Mouse (Mus musculus): Measurements from ENCODE around the gene Dpp9. TPM values are rescaled to one million over a fixed set of nuclear protein-coding genes. Genes with fewer than 3 reads are reported as not detected.

Gene Dpp9
- total and polyA plus RNA-seq, 2 experiments from 2014 or later, result 19.5 to 21.9 TPM

GRCm38 (mm10) chr17:56162231-56162774 is 56.4 kb downstream of the Dpp9 start, which contains the start of gene Tnfaip8l1:
Gene Tnfaip8l1, plus strand, starts transcription at chr17:56162477.
- no peaks in the 10 kb centered on the region for H3K36me3 ChIP-seq (ENCODE audit: insufficient read depth)
- peaks cover 7% of the 10 kb centered on the region; the same call in 1 of the 2 replicates for H3K4me1 ChIP-seq (ENCODE audit: insufficient read depth)
- peak within 1 kb of the TSS; percentile 39 for H3K4me3 ChIP-seq (ENCODE audit: low read depth, low read length)
- DNase-seq (peak; percentile 94), ATAC-seq (peak; percentile 100)
- no peak within 1 kb of the TSS for H3K27ac ChIP-seq (ENCODE audit: low read depth, low read length)
- H3K4me2 ChIP-seq (ENCODE audit: low read depth), result peak within 1 kb of the TSS; percentile 81
- TF ChIP-seq CTCF (IDR thresholded peaks at IDR 0.05; ENCODE audit: low read depth), result no peak; the same call in 1 of the 2 replicates
- 3% methylated on average over 30 of the region's 30 CpGs for WGBS
- peak within 1 kb of the TSS; percentile 47 for H3K9ac ChIP-seq
- no peaks in the 10 kb centered on the region for H3K27me3 ChIP-seq (ENCODE audit: insufficient read depth, low read length)
- no peaks in the 10 kb centered on the region for H3K9me3 ChIP-seq (ENCODE audit: low read length)

- TF ChIP-seq CTCF (IDR thresholded peaks at IDR 0.05; ENCODE audit: low read depth), result peak; percentile 87
- H3K27me3 ChIP-seq (ENCODE audit: insufficient read depth, low read length), result no peaks in the 10 kb centered on the region
- peak; percentile 67 for DNase-seq
Observed at GRCm38 (mm10) chr17:56159729-56160128, 59.0 kb downstream of the Dpp9 start.

GRCm38 (mm10) chr17:56153643-56154042 is 65.1 kb downstream of the Dpp9 start:
- Histone ChIP-seq H3K4me3 (ENCODE audit: low read depth, low read length) (no peak overlapping the region), H3K4me2 (ENCODE audit: low read depth) (no peak overlapping the region), H3K9ac (no peak overlapping the region), H3K36me3 (ENCODE audit: insufficient read depth) (no peaks in the 10 kb centered on the region), H3K27ac (ENCODE audit: low read depth, low read length) (no peak overlapping the region), H3K4me1 (ENCODE audit: insufficient read depth) (no peaks in the 10 kb centered on the region), H3K27me3 (ENCODE audit: insufficient read depth, low read length) (peaks cover 5% of the 10 kb centered on the region; the same call in 1 of the 2 replicates), H3K9me3 (ENCODE audit: low read length) (no peaks in the 10 kb centered on the region)
- ATAC-seq (peak; percentile 38; the same call in 1 of the 2 replicates), DNase-seq (peak; percentile 36)
- no peak for TF ChIP-seq CTCF (IDR thresholded peaks at IDR 0.05; ENCODE audit: low read depth)
- WGBS, result 24% methylated on average over 9 of the region's 9 CpGs

More at GRCm38 (mm10) chr17:56159729-56160128, 59.0 kb downstream of the Dpp9 start:
- no peak for ATAC-seq
- H3K36me3 ChIP-seq (ENCODE audit: insufficient read depth), result no peaks in the 10 kb centered on the region
- H3K4me3 ChIP-seq (ENCODE audit: low read depth, low read length), result no peak overlapping the region
- no peak overlapping the region for H3K4me2 ChIP-seq (ENCODE audit: low read depth)
- H3K9me3 ChIP-seq (ENCODE audit: low read length), result no peaks in the 10 kb centered on the region
- no peak overlapping the region for H3K9ac ChIP-seq
- no peak overlapping the region for H3K27ac ChIP-seq (ENCODE audit: low read depth, low read length)
- H3K4me1 ChIP-seq (ENCODE audit: insufficient read depth), result peaks cover 7% of the 10 kb centered on the region; the same call in 1 of the 2 replicates
- 10% methylated on average over 9 of the region's 9 CpGs for WGBS

- Histone ChIP-seq H3K4me1 (ENCODE audit: insufficient read depth) (no peaks in the 10 kb centered on the region), H3K27me3 (ENCODE audit: insufficient read depth, low read length) (peaks cover 5% of the 10 kb centered on the region; the same call in 1 of the 2 replicates), H3K36me3 (ENCODE audit: insufficient read depth) (no peaks in the 10 kb centered on the region), H3K4me2 (ENCODE audit: low read depth) (no peak overlapping the region), H3K9ac (no peak overlapping the region), H3K4me3 (ENCODE audit: low read depth, low read length) (no peak overlapping the region), H3K9me3 (ENCODE audit: low read length) (no peaks in the 10 kb centered on the region), H3K27ac (ENCODE audit: low read depth, low read length) (no peak overlapping the region)
- no peak for DNase-seq
- ATAC-seq, result no peak
- TF ChIP-seq CTCF (IDR thresholded peaks at IDR 0.05; ENCODE audit: low read depth), result no peak
- 31% methylated on average over 2 of the region's 2 CpGs for WGBS
Observed at GRCm38 (mm10) chr17:56149897-56150296, 68.8 kb downstream of the Dpp9 start.

GRCm38 (mm10) chr17:56148790-56149618 is 69.7 kb downstream of the Dpp9 start:
- TF ChIP-seq CTCF (IDR thresholded peaks at IDR 0.05; ENCODE audit: low read depth), result no peak
- ATAC-seq, result peak; percentile 48
- WGBS, result 2% methylated on average over 30 of the region's 30 CpGs
- H3K4me2 ChIP-seq (ENCODE audit: low read depth), result peak overlapping the region; percentile 67
- H3K36me3 ChIP-seq (ENCODE audit: insufficient read depth), result no peaks in the 10 kb centered on the region
- no peak for DNase-seq
- no peaks in the 10 kb centered on the region for H3K4me1 ChIP-seq (ENCODE audit: insufficient read depth)
- H3K4me3 ChIP-seq (ENCODE audit: low read depth, low read length), result peak overlapping the region; percentile 32
- peak overlapping the region; percentile 54 for H3K9ac ChIP-seq
- H3K27ac ChIP-seq (ENCODE audit: low read depth, low read length), result no peak overlapping the region
- peaks cover 5% of the 10 kb centered on the region; the same call in 1 of the 2 replicates for H3K27me3 ChIP-seq (ENCODE audit: insufficient read depth, low read length)
- no peaks in the 10 kb centered on the region for H3K9me3 ChIP-seq (ENCODE audit: low read length)

GRCm38 (mm10) chr17:56148280-56148679 is 70.4 kb downstream of the Dpp9 start:
- no peak for TF ChIP-seq CTCF (IDR thresholded peaks at IDR 0.05; ENCODE audit: low read depth)
- peaks cover 5% of the 10 kb centered on the region; the same call in 1 of the 2 replicates for H3K27me3 ChIP-seq (ENCODE audit: insufficient read depth, low read length)
- 21% methylated on average over 9 of the region's 9 CpGs for WGBS
- no peaks in the 10 kb centered on the region for H3K36me3 ChIP-seq (ENCODE audit: insufficient read depth)
- no peak overlapping the region for H3K9ac ChIP-seq
- no peak for DNase-seq
- ATAC-seq, result no peak
- H3K27ac ChIP-seq (ENCODE audit: low read depth, low read length), result no peak overlapping the region
- H3K4me3 ChIP-seq (ENCODE audit: low read depth, low read length), result no peak overlapping the region
- no peaks in the 10 kb centered on the region for H3K9me3 ChIP-seq (ENCODE audit: low read length)
- no peaks in the 10 kb centered on the region for H3K4me1 ChIP-seq (ENCODE audit: insufficient read depth)
- H3K4me2 ChIP-seq (ENCODE audit: low read depth), result peak overlapping the region; percentile 67

- Histone ChIP-seq H3K36me3 (ENCODE audit: insufficient read depth) (no peaks in the 10 kb centered on the region), H3K9me3 (ENCODE audit: low read length) (no peaks in the 10 kb centered on the region), H3K9ac (no peak overlapping the region), H3K4me1 (ENCODE audit: insufficient read depth) (no peaks in the 10 kb centered on the region), H3K27ac (ENCODE audit: low read depth, low read length) (no peak overlapping the region), H3K27me3 (ENCODE audit: insufficient read depth, low read length) (peaks cover 5% of the 10 kb centered on the region; the same call in 1 of the 2 replicates), H3K4me2 (ENCODE audit: low read depth) (no peak overlapping the region), H3K4me3 (ENCODE audit: low read depth, low read length) (no peak overlapping the region)
- DNase-seq (no peak), ATAC-seq (no peak)
- TF ChIP-seq CTCF (IDR thresholded peaks at IDR 0.05; ENCODE audit: low read depth), result no peak
- WGBS, result 75% methylated on average over 12 of the region's 12 CpGs
Observed at GRCm38 (mm10) chr17:56147420-56147819, 71.3 kb downstream of the Dpp9 start.

Measured in forebrain, postnatal 0 days (tissue).